Mouse (Mus musculus) thymus, postnatal 10 days (tissue): ENCODE results near the gene Plcg2.

Experiments
- DNase-seq, 2 experiments: peaks; one replicate each; pipeline ENCODE4 v3.0.0; 2021; ENCODE audit warnings: low spot score in 2 of 2

Plcg2 gene

GRCm38 (mm10) chr8:117498179-117498914, at the start of gene Plcg2:
Gene Plcg2, plus strand, starts transcription at chr8:117498291.
- DNase-seq: peak; percentile 15 to 28

GRCm38 (mm10) chr8:117451072-117451471, 47.0 kb upstream of the Plcg2 start:
- DNase-seq: no peak

- DNase-seq: no peak
Measured at GRCm38 (mm10) chr8:117453974-117454373, 44.1 kb upstream of the Plcg2 start.

GRCm38 (mm10) chr8:117454516-117455116, 43.5 kb upstream of the Plcg2 start:
- DNase-seq: no peak

- DNase-seq: no peak
Measured at GRCm38 (mm10) chr8:117455701-117456100, 42.4 kb upstream of the Plcg2 start.

GRCm38 (mm10) chr8:117458440-117458839, 39.7 kb upstream of the Plcg2 start:
- DNase-seq: no peak

- no peak for DNase-seq
Measured at GRCm38 (mm10) chr8:117462701-117463284, 35.3 kb upstream of the Plcg2 start.

GRCm38 (mm10) chr8:117464525-117464924, 33.6 kb upstream of the Plcg2 start:
- peak in 1 of 2 experiments; percentile 25 for DNase-seq

GRCm38 (mm10) chr8:117465250-117465649, 32.8 kb upstream of the Plcg2 start:
- peak; percentile 31 to 81 for DNase-seq

GRCm38 (mm10) chr8:117467466-117467865, 30.6 kb upstream of the Plcg2 start:
- no peak for DNase-seq

GRCm38 (mm10) chr8:117469431-117470341, 28.4 kb upstream of the Plcg2 start:
- no peak for DNase-seq

- peak; percentile 56 for DNase-seq
Measured at GRCm38 (mm10) chr8:117470342-117470781, 27.7 kb upstream of the Plcg2 start.

GRCm38 (mm10) chr8:117471174-117471573, 26.9 kb upstream of the Plcg2 start:
- DNase-seq: peak; percentile 43 to 78

GRCm38 (mm10) chr8:117471655-117472054, 26.4 kb upstream of the Plcg2 start:
- DNase-seq: no peak

GRCm38 (mm10) chr8:117472332-117472731, 25.8 kb upstream of the Plcg2 start:
- DNase-seq: no peak

- DNase-seq: peak; percentile 84 to 96
Measured at GRCm38 (mm10) chr8:117474944-117475343, 23.1 kb upstream of the Plcg2 start.

- no peak for DNase-seq
Measured at GRCm38 (mm10) chr8:117475819-117476218, 22.3 kb upstream of the Plcg2 start.

GRCm38 (mm10) chr8:117478082-117478481, 20.0 kb upstream of the Plcg2 start:
- no peak for DNase-seq

GRCm38 (mm10) chr8:117479996-117480395, 18.1 kb upstream of the Plcg2 start:
- no peak for DNase-seq

- DNase-seq: no peak
Measured at GRCm38 (mm10) chr8:117480516-117480915, 17.6 kb upstream of the Plcg2 start.

- no peak for DNase-seq
Measured at GRCm38 (mm10) chr8:117481830-117482229, 16.3 kb upstream of the Plcg2 start.

GRCm38 (mm10) chr8:117484731-117485130, 13.4 kb upstream of the Plcg2 start:
- DNase-seq: no peak
